Mouse (Mus musculus) kidney, adult 2 months (tissue): ENCODE results near the gene Ubqln1. TPM values are rescaled to one million over a fixed set of nuclear protein-coding genes. Genes with fewer than 3 reads are reported as not detected.
A peak's percentile ranks its signal among the peaks of the same experiment; 100 is the strongest.
"Not testable (repeated sequence)": the region's sequence is repeated elsewhere in the genome, so short reads cannot be mapped to it uniquely, and the experiment has no call there.

Experiments used
- DNase-seq: peaks from one replicate; pipeline ENCODE4 v3.0.0; 2021
- H3K27ac ChIP-seq: fragments of 200-500 bp; 2 replicates; pipeline ENCODE4 v1.5.1; 2012; ENCODE audit warnings: low read depth, low read length, control low read depth, inconsistent platforms; ENCODE audit not compliant: insufficient read depth
- H3K27me3 ChIP-seq: fragments of 200-500 bp; replicated peaks from 2 replicates; pipeline ENCODE4 v1.6.1; 2012; ENCODE audit warnings: mild to moderate bottlenecking, moderate library complexity, low read length, inconsistent platforms; ENCODE audit not compliant: control insufficient read depth, insufficient read depth
- H3K36me3 ChIP-seq: fragments of 200-500 bp; 2 replicates; pipeline ENCODE4 v1.6.1; 2012; ENCODE audit warnings: mild to moderate bottlenecking, moderate library complexity, low read length, inconsistent platforms; ENCODE audit not compliant: control insufficient read depth, insufficient read depth
- H3K4me1 ChIP-seq: fragments of 200-500 bp; 2 replicates; pipeline ENCODE4 v1.6.1; 2011; ENCODE audit warnings: low read length; ENCODE audit not compliant: control insufficient read depth, insufficient read depth
- H3K4me3 ChIP-seq: fragments of 200-500 bp; 2 replicates; pipeline ENCODE4 v1.5.1; 2011; ENCODE audit warnings: mild to moderate bottlenecking, low read depth, low read length, control low read depth; ENCODE audit not compliant: insufficient read depth
- CTCF ChIP-seq: fragments of 200-500 bp; conservative IDR thresholded peaks from 2 replicates; pipeline ENCODE4 v1.5.1; 2011; ENCODE audit warnings: low read depth, mild to moderate bottlenecking, control low read depth, low read length, moderate library complexity, mixed read lengths; ENCODE audit not compliant: insufficient read depth, insufficient read length
- POLR2A ChIP-seq: fragments of 200-500 bp; IDR thresholded peaks from one replicate; pipeline ENCODE4 v1.6.1; 2011; ENCODE audit warnings: low read depth, low read length, control low read depth
- WGBS: fragments of 180-500 bp; shearing (Covaris S2); methylation state at CpG from one replicate; pipeline ENCODE4 v1.1.7; 2018; 5-methylcytosine and 5-hydroxymethylcytosine counted together
- polyA plus RNA-seq: library from polyadenylated mRNA; depleted of rRNA; stranded (reverse); fragments of >200 nt; gene quantifications from 2 replicates; pipeline ENCODE4 v1.2.3, GENCODE M21; 2012

Gene Ubqln1
- polyA plus RNA-seq, 1 experiment, result 111 TPM

DNA sequence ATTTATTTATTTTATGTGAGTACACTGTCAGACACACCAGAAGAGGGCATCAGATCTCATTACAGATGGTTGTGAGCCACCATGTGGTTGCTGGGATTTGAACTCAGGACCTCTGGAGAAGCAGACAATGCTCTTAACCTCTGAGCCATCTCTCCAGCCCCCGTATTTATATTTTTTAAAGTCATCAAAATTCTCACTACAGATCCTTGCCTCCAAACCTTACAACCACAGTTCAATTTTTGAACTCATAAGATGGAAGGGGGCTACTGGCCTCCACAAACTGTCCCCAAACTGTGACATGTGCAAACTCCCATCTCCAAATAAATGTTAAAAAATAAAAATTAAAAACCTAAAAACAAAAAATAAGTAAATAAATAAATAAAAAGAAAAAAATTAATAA lies 67.7 kb downstream of the Ubqln1 start:
- H3K4me1 ChIP-seq, result no peaks in the 10 kb centered on the region
- WGBS, result 74% methylated on average over 1 of the region's 1 CpGs

DNA sequence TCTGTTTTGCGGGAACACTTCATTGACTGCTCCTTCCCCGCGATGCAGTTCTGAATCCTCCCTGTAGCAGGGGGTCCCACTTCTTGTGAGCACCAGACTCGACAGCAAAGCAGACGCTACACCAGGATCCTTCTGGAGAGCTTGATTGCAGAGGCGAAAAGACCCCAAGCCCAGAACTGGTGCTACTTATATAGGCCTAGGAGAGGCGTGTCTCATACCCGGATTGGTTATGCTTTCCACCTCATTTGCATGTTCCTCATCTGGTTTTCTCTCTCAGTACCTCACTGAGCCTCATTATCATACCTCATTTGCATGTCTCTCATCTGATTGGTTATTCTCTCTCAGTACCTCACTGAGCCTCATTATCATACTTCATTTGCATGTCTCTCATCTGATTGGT lies 68.8 kb downstream of the Ubqln1 start:
- whole genome bisulfite sequencing, result 98% methylated on average over 8 of the region's 8 CpGs
- DNase-seq, H3K36me3 ChIP-seq, H3K4me1 ChIP-seq, H3K27me3 ChIP-seq, H3K27ac ChIP-seq, H3K4me3 ChIP-seq: not testable (repeated sequence)

More for the DNA sequence above, 67.7 kb downstream of the Ubqln1 start:
- Histone ChIP-seq H3K27me3 (no peaks in the 10 kb centered on the region), H3K36me3 (no peaks in the 10 kb centered on the region), H3K27ac (no peak overlapping the region), H3K4me3 (no peak overlapping the region)
- no peak for TF ChIP-seq CTCF
- TF ChIP-seq POLR2A, result no peak
- no peak for DNase-seq

DNA sequence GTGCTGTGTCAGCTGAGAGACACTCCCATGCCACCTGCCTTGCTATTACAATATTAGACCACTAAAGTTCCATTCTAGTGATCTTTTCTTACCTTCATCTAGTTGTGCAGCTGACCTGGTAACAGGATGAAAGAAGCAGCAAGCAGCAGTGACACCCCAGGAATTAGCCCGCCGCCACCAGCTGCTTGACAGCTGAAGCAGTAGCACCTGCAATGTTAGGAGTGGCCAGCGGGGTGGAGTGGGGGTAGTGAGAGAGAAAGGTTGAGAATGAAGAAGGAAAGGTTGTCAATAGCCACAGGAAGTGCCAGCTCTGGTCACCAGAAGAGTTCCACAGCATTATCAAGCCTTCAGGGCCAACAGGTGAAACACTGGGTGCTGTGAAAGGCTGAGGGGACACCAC lies 83.8 kb downstream of the Ubqln1 start:
- no peak overlapping the region for H3K27ac ChIP-seq
- H3K36me3 ChIP-seq, result peaks cover 2% of the 10 kb centered on the region
- WGBS, result 82% methylated on average over 3 of the region's 3 CpGs
- DNase-seq, result no peak
- no peak overlapping the region for H3K4me3 ChIP-seq
- TF ChIP-seq CTCF (no peak), POLR2A (no peak)
- no peaks in the 10 kb centered on the region for H3K4me1 ChIP-seq
- H3K27me3 ChIP-seq, result no peaks in the 10 kb centered on the region

GRCm38 (mm10) chr13:58129687-58130246 lies 85.7 kb downstream of the Ubqln1 start:
- Histone ChIP-seq H3K4me3 (peak overlapping the region; percentile 72), H3K27me3 (no peaks in the 10 kb centered on the region), H3K36me3 (peaks cover 3% of the 10 kb centered on the region), H3K4me1 (peaks cover 6% of the 10 kb centered on the region; the same call in 1 of the 2 replicates), H3K27ac (peak overlapping the region; percentile 93)
- DNase-seq, result no peak
- TF ChIP-seq POLR2A, result no peak
- TF ChIP-seq CTCF, result no peak
- 20% methylated on average over 4 of the region's 4 CpGs for WGBS

GRCm38 (mm10) chr13:58128768-58129671 lies 86.4 kb downstream of the Ubqln1 start:
- Histone ChIP-seq H3K4me1 (peaks cover 11% of the 10 kb centered on the region), H3K36me3 (peaks cover 3% of the 10 kb centered on the region), H3K27ac (peak overlapping the region; percentile 97), H3K4me3 (peak overlapping the region; percentile 72), H3K27me3 (no peaks in the 10 kb centered on the region)
- TF ChIP-seq POLR2A, result peak; percentile 88
- TF ChIP-seq CTCF, result no peak
- DNase-seq, result peak; percentile 98
- under 1% methylated on average over 82 of the region's 83 CpGs for WGBS

DNA sequence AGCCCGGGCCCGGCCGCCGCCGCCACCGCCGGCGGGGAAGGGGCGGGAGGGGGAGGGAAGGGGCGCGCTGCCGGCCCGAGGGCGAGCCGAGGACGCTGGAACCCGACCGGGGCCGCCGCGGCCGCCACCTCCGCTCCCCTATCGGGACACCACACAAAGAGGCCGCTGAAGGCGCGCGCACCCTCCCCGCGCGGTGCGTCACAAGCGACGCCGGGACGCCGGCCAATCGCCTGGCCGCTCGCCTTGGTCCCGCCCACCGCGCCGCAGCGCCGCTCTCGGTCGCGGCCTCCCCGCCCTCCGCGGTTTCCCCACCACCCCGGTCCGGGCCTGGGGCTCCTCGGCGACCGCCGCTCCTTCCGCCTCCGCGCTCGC lies 87.1 kb downstream of the Ubqln1 start, which contains the start of gene Hnrnpa0:
TSS of gene Hnrnpa0 (minus strand) at position 161 of the 372 bp plus-strand sequence.
- TF ChIP-seq CTCF (no peak), POLR2A (peak; percentile 79)
- no peaks in the 10 kb centered on the region for H3K27me3 ChIP-seq
- peak; percentile 96 for DNase-seq
- peaks cover 3% of the 10 kb centered on the region for H3K36me3 ChIP-seq
- peak within 1 kb of the TSS; percentile 72 for H3K4me3 ChIP-seq
- 2% methylated on average over 46 of the region's 62 CpGs for WGBS
- H3K4me1 ChIP-seq, result peaks cover 16% of the 10 kb centered on the region
- H3K27ac ChIP-seq, result peak within 1 kb of the TSS; percentile 100

- WGBS, result under 1% methylated on average over 77 of the region's 81 CpGs
- Histone ChIP-seq H3K4me1 (peaks cover 16% of the 10 kb centered on the region), H3K36me3 (peaks cover 3% of the 10 kb centered on the region), H3K27me3 (no peaks in the 10 kb centered on the region), H3K4me3 (peak overlapping the region; percentile 72), H3K27ac (peak overlapping the region; percentile 100)
- TF ChIP-seq CTCF (no peak), POLR2A (peak; percentile 36)
- no peak for DNase-seq
These were observed 87.6 kb downstream of the Ubqln1 start for GRCm38 (mm10) chr13:58127766-58128361.
